Mouse (Mus musculus) frontal cortex, postnatal 14 days (tissue): ENCODE measurements at regions not wholly inside any gene's neighbourhood (a gene's known extent, or its start where the extent isn't known, plus 50 kb on each side); places are given as distances from the start of the nearest gene placed in this dataset.
"Not testable (repeated sequence)": the region's sequence is repeated elsewhere in the genome, so short reads cannot be mapped to it uniquely, and the experiment has no call there.

Experiments
- DNase-seq, 2 experiments: peaks; one replicate each; pipeline ENCODE4 v3.0.0; 2022; ENCODE audit warnings: low spot score in 2 of 2

DNA sequence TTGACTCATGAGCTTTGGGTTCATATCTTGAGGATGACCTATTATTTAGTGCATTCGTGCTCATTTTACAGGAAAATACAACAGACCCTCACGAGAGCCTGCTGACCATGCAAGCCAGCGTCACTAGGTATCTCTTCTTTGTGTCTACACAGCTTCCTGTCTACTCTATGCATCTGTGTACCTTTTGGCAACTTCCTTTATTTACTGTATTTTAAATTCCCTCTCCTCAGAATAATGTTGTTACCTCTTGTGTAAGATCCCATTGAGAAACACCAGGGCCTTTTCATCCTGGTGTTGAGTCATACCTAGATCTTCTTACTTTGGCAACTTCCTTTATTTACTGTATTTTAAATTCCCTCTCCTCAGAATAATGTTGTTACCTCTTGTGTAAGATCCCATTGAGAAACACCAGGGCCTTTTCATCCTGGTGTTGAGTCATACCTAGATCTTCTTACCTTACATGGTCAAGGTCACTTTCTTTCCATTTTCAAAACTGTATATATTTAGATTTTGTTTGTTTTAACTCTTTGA lies 639.1 kb upstream of the Rorb start:
- not testable (repeated sequence) for DNase-seq

DNA sequence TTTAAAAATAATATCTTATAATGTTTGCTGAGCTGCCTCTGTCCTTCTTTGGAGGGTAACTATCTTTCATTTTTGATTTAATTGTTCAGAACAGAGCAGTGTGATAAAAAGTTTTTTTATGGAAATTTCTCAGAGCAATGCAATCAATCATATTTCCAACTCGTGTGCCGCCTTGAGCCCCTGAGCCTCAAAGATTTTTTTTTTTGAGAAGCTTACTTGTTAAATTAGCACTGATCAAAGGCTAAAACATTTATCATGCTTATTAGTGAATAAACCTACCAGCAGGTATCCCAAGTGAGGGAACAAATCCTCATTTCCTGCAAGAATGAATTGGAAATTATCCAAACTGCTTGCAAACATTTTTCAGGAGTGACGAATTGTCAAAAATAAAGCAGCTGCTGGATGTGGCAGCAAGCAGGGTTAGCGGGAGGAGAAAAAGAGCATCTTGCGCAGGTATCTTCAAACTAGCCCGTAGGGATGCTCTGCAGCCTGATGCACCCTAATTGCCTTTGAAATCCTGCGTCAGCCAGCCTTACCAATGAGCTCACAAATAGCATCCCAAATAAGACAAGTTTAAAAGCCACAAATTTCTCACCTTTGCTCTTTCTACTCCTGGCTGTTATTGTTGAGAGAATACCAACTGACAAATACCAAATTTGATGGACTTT lies 637.0 kb upstream of the Rorb start:
- DNase-seq = no peak

DNA sequence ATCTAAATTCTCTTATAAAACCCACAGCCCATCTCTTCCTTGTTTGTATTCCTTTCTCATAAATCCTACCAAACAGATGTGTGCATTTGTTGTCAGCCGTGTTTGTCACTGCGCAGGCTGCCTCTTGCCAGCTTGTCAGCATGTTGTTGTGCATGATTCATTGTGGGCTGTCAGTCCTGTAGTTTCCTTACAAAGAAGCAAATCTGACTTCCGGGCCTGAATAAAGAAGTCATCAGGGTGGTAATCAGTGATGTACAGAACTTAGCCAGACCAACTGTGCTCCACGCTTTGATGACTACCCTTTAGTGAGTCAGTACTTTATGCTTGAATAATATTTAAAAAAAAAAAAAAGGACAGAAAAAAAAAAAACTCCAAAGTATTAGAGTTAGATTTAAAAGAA lies 608.9 kb upstream of the Rorb start:
- no peak for DNase-seq
